Mouse (Mus musculus): ENCODE measurements around the gene Syce3. TPM values are rescaled to one million over a fixed set of nuclear protein-coding genes. Genes with fewer than 3 reads are reported as not detected.
"Not testable (repeated sequence)": the region's sequence is repeated elsewhere in the genome, so short reads cannot be mapped to it uniquely, and the experiment has no call there.

The Syce3 gene
- polyA plus RNA-seq, 1 experiment from 2014 or later: not detected

GRCm38 (mm10) chr15:89442486-89443070 lies 32.3 kb upstream of the Syce3 start:
- no peaks in the 10 kb centered on the region for H3K9me3 ChIP-seq (ENCODE audit: low read depth, low read length)
- H3K4me3 ChIP-seq (ENCODE audit: low read depth, low read length): no peak overlapping the region
- whole genome bisulfite sequencing: 33% methylated on average over 8 of the region's 8 CpGs
- H3K9ac ChIP-seq: no peak overlapping the region
- H3K36me3 ChIP-seq (ENCODE audit: insufficient read depth): no peaks in the 10 kb centered on the region
- H3K4me2 ChIP-seq: no peak overlapping the region
- ATAC-seq (ENCODE audit: insufficient read depth) (no peak), DNase-seq (peak; percentile 37)
- no peaks in the 10 kb centered on the region for H3K4me1 ChIP-seq (ENCODE audit: insufficient read depth)
- TF ChIP-seq CTCF (IDR thresholded peaks at IDR 0.05; ENCODE audit: low read depth): peak; percentile 16; the same call in 1 of the 2 replicates
- no peak overlapping the region for H3K27ac ChIP-seq (ENCODE audit: low read depth)
- H3K27me3 ChIP-seq (ENCODE audit: insufficient read depth, low read length): no peaks in the 10 kb centered on the region

- Histone ChIP-seq H3K4me1 (ENCODE audit: insufficient read depth) (no peaks in the 10 kb centered on the region), H3K4me3 (ENCODE audit: low read depth, low read length) (no peak overlapping the region), H3K9me3 (ENCODE audit: low read depth, low read length) (no peaks in the 10 kb centered on the region), H3K27me3 (ENCODE audit: insufficient read depth, low read length) (no peaks in the 10 kb centered on the region), H3K27ac (ENCODE audit: low read depth) (no peak overlapping the region), H3K4me2 (no peak overlapping the region), H3K36me3 (ENCODE audit: insufficient read depth) (no peaks in the 10 kb centered on the region), H3K9ac (no peak overlapping the region)
- 85% methylated on average over 5 of the region's 5 CpGs for WGBS
- ATAC-seq (ENCODE audit: insufficient read depth): no peak
- no peak for DNase-seq
- no peak for TF ChIP-seq CTCF (IDR thresholded peaks at IDR 0.05; ENCODE audit: low read depth)
Observed at GRCm38 (mm10) chr15:89435878-89436277, 25.6 kb upstream of the Syce3 start.

- Histone ChIP-seq H3K4me1 (ENCODE audit: insufficient read depth) (no peaks in the 10 kb centered on the region), H3K9me3 (ENCODE audit: low read depth, low read length) (no peaks in the 10 kb centered on the region), H3K27ac (ENCODE audit: low read depth) (no peak overlapping the region), H3K9ac (no peak overlapping the region), H3K4me3 (ENCODE audit: low read depth, low read length) (no peak overlapping the region), H3K36me3 (ENCODE audit: insufficient read depth) (no peaks in the 10 kb centered on the region), H3K4me2 (no peak overlapping the region), H3K27me3 (ENCODE audit: insufficient read depth, low read length) (no peaks in the 10 kb centered on the region)
- no peak for TF ChIP-seq CTCF (IDR thresholded peaks at IDR 0.05; ENCODE audit: low read depth)
- DNase-seq (no peak), ATAC-seq (ENCODE audit: insufficient read depth) (no peak)
- WGBS: 72% methylated on average over 3 of the region's 3 CpGs
Observed at GRCm38 (mm10) chr15:89434136-89434535, 23.8 kb upstream of the Syce3 start.

- H3K36me3 ChIP-seq (ENCODE audit: insufficient read depth): no peaks in the 10 kb centered on the region
- ATAC-seq (ENCODE audit: insufficient read depth) (no peak), DNase-seq (no peak)
- H3K9ac ChIP-seq: no peak overlapping the region
- no peak overlapping the region for H3K4me3 ChIP-seq (ENCODE audit: low read depth, low read length)
- no peak for TF ChIP-seq CTCF (IDR thresholded peaks at IDR 0.05; ENCODE audit: low read depth)
- 67% methylated on average over 4 of the region's 4 CpGs for WGBS
- H3K9me3 ChIP-seq (ENCODE audit: low read depth, low read length): no peaks in the 10 kb centered on the region
- peaks cover 5% of the 10 kb centered on the region; the same call in 1 of the 2 replicates for H3K4me1 ChIP-seq (ENCODE audit: insufficient read depth)
- no peak overlapping the region for H3K27ac ChIP-seq (ENCODE audit: low read depth)
- H3K4me2 ChIP-seq: no peak overlapping the region
- H3K27me3 ChIP-seq (ENCODE audit: insufficient read depth, low read length): no peaks in the 10 kb centered on the region
Observed at GRCm38 (mm10) chr15:89432946-89433345, 22.6 kb upstream of the Syce3 start.

- Histone ChIP-seq H3K9me3 (ENCODE audit: low read depth, low read length) (no peaks in the 10 kb centered on the region), H3K36me3 (ENCODE audit: insufficient read depth) (peaks cover 9% of the 10 kb centered on the region), H3K27me3 (ENCODE audit: insufficient read depth, low read length) (no peaks in the 10 kb centered on the region), H3K27ac (ENCODE audit: low read depth) (no peak overlapping the region), H3K4me3 (ENCODE audit: low read depth, low read length) (no peak overlapping the region), H3K9ac (no peak overlapping the region), H3K4me1 (ENCODE audit: insufficient read depth) (peaks cover 5% of the 10 kb centered on the region; the same call in 1 of the 2 replicates), H3K4me2 (no peak overlapping the region)
- TF ChIP-seq CTCF (IDR thresholded peaks at IDR 0.05; ENCODE audit: low read depth): no peak
- WGBS: 88% methylated on average over 6 of the region's 6 CpGs
- ATAC-seq (ENCODE audit: insufficient read depth) (no peak), DNase-seq (no peak)
Observed at GRCm38 (mm10) chr15:89431806-89432205, 21.5 kb upstream of the Syce3 start.

- Histone ChIP-seq H3K36me3 (ENCODE audit: insufficient read depth) (peaks cover 14% of the 10 kb centered on the region), H3K27me3 (ENCODE audit: insufficient read depth, low read length) (no peaks in the 10 kb centered on the region), H3K4me3 (ENCODE audit: low read depth, low read length) (no peak overlapping the region), H3K27ac (ENCODE audit: low read depth) (no peak overlapping the region), H3K9me3 (ENCODE audit: low read depth, low read length) (no peaks in the 10 kb centered on the region), H3K9ac (no peak overlapping the region), H3K4me2 (no peak overlapping the region), H3K4me1 (ENCODE audit: insufficient read depth) (peaks cover 5% of the 10 kb centered on the region; the same call in 1 of the 2 replicates)
- DNase-seq (no peak), ATAC-seq (ENCODE audit: insufficient read depth) (no peak)
- no peak for TF ChIP-seq CTCF (IDR thresholded peaks at IDR 0.05; ENCODE audit: low read depth)
- WGBS: 80% methylated on average over 3 of the region's 3 CpGs
Observed at GRCm38 (mm10) chr15:89431271-89431670, 21.0 kb upstream of the Syce3 start.

- H3K27me3 ChIP-seq (ENCODE audit: insufficient read depth, low read length); H3K4me3 ChIP-seq (ENCODE audit: low read depth, low read length); DNase-seq; ATAC-seq (ENCODE audit: insufficient read depth); H3K4me2 ChIP-seq; H3K9me3 ChIP-seq (ENCODE audit: low read depth, low read length); H3K9ac ChIP-seq; H3K27ac ChIP-seq (ENCODE audit: low read depth); H3K4me1 ChIP-seq (ENCODE audit: insufficient read depth): not testable (repeated sequence)
- peaks cover 18% of the 10 kb centered on the region for H3K36me3 ChIP-seq (ENCODE audit: insufficient read depth)
- 75% methylated on average over 8 of the region's 9 CpGs for WGBS
Observed at GRCm38 (mm10) chr15:89430771-89431170, 20.5 kb upstream of the Syce3 start.

Data from lung, embryonic 14.5 days (tissue).